Mouse (Mus musculus) olfactory bulb, adult 2 months (tissue): ENCODE results near the gene Tmem184c.

Experiments
- CTCF ChIP-seq: fragments of 200-500 bp; IDR thresholded peaks from 2 replicates; pipeline ENCODE4 v1.5.1; 2012; ENCODE audit warnings: low read depth, mild to moderate bottlenecking, low read length, moderate library complexity; ENCODE audit not compliant: insufficient read depth
- POLR2A ChIP-seq: fragments of 200-500 bp; IDR thresholded peaks from 2 replicates; pipeline ENCODE4 v1.6.1; 2012; ENCODE audit warnings: mild to moderate bottlenecking, low read depth, low read length, moderate library complexity; ENCODE audit not compliant: insufficient read depth

- TF ChIP-seq CTCF (no peak), POLR2A (no peak)
Measured at GRCm38 (mm10) chr8:77617916-77618315, 7.4 kb upstream of the Tmem184c start.
